Mouse (Mus musculus): ENCODE data around the gene Olfr963.
"Not testable (repeated sequence)": the region's sequence is repeated elsewhere in the genome, so short reads cannot be mapped to it uniquely, and the experiment has no call there.

Olfr963 gene

DNA sequence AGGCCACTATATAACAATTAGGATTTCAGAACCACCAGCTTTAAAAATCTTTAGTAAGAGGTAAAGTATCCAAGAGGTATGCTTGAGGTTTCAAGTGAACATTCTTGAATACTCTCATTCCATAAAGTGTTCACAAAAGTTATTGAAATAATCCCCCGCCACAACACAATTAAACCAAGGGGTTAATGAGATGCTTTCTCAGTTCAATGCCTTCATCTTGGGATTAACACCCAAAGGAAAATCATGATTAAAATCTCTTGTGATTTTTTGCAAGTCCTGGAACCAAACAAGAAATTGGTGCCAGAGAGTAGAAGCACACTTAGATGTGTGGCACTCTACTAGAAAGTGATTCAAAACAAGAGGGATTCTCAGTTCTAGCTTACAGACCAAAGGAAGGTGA is at the start of gene Olfr963:
Gene Olfr963, plus strand, starts transcription at position 301 of the 400 bp plus-strand sequence.
- no peak for DNase-seq

DNA sequence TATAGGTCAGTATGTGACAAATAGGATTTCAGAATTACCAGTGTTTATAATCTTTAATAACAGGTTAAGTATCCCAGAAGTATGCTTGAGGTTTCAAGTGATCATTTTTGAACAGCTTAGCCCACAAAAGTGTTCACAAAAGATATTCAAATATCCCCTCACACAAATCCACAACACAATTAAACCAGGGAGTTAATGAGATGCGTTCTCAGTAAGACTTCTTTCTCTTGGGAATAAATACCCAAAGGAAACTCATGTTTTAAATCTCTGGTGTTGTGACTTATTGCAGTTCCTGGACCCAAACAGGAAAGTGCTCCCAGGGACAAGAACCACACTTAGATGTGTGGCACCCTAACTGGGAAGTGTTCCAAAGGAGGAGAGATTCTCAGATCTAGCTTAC is 45.9 kb upstream of the Olfr963 start, which contains the start of gene Olfr960:
Gene Olfr960, plus strand, starts transcription at position 301 of the 400 bp plus-strand sequence.
- no peak for DNase-seq

DNA sequence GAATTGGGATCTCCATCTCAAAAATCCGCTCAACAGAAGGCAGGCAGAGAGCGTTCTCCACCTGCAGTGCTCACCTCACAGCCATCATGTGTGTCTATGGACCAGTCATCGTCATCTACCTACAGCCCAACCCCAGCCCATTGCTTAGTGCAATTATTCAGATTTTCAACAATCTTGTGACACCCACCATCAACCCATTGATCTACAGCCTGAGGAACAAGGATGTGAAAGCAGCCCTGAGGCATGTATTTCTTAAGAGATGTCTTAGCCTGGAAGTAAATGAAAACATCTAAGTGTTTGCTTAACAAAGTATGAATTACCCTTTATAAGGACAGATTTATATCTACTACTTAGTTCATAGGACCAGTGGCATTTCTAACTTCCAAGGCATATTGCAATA is 43.2 kb upstream of the Olfr963 start:
- no peak for DNase-seq

DNA sequence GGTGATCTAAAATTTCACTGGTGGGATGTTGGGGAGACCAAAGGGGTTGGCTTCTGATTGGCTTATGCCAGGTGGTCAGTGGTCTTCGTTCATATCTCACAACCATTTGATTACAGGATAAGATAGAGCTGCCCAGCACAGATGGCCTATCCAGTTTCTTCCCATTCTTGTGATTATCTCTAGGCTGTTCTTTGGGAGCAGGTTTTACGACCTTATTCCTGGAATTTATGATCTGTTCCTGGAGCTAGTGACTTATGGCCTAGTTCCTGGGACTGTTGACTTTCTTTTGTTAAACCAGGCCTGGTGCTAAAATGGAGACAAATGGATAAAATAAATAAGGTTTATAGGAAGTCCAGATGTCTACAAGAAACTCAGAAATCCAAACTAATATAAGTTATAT is 42.3 kb upstream of the Olfr963 start:
- DNase-seq: no peak

DNA sequence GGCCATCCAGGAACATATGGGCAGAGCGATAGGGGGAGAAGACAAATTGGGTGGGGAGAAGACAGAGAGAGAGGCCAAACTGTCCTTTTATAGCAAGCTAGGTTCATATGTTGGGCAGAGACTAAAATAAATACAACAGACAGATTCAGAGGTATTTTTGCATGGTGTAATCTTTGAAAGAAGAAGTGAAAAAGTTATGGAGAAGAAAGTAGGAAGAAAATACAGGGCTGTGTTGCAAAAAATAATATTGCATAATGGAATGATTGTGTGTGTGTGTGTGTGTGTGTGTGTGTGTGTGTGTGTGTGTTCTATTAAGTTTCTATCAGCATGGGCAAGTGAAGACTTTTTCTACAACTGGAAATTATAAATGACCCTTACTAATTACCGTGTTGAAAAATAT is 37.9 kb upstream of the Olfr963 start:
- no peak for DNase-seq

DNA sequence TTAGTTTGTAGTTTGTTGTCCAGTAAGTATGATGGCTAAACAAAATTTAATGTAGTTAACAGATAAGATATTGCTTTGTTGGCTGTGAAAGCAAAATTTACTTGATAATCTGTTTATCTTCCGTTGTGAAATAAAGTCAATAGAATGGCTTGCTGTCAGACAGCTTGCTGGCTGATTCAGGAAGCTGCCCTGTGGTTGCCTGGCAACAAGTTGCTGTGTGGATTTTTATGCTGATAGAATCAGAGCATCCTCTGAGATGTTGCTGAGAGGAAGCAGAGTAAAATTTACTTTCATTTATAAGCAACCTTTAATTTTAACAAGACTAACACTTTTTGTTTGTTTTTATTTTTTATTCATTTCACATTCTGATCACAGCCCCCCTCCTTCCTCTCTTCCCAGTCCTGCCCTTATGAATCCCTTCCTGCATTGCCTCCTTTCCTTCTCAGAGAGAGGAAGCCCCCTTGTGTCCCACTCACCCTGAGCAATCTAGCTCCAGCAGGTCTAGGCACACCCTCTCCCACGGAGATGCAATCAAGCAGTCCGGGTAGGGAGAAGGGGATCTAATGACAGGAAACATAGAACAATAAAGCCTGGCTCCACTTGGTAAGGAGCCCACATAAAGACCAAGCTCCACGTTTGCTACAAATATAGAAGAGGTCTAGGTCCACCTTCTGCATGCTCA is 33.0 kb upstream of the Olfr963 start:
- no peak for DNase-seq

DNA sequence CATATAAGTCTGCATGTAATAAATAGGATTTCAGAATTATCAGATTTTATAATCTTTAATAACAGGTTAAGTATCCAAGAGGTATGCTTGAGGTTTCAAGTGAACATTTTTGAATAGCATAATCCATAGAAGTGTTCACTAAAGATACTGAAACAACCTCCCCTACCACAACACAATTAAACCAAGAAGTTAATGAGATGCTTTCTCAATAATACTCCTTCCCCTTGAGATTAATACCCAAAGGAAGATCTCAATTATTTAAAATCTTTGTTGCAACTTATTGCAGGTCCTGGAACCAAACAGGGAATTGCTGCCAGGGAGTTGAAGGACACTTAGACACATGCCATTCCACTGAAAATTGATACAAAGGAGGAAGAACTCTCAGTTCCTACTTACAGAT is 22.2 kb upstream of the Olfr963 start, which contains the start of gene Olfr961:
Gene Olfr961, plus strand, starts transcription at position 301 of the 400 bp plus-strand sequence.
- no peak for DNase-seq

DNA sequence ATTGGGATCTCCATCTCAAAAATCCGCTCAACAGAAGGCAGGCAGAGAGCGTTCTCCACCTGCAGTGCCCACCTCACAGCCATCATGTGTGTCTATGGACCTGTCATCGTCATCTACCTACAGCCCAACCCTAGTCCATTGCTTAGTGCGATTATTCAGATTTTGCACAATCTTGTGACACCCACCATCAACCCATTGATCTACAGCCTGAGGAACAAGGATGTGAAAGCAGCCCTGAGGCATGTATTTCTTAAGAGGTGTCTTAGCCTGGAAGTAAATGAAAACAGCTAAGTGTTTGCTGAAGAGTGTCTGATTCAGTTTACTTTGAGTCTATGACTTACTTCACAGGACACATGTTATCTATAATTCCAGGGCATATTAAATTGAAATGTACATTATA is 19.6 kb upstream of the Olfr963 start:
- DNase-seq: no peak

DNA sequence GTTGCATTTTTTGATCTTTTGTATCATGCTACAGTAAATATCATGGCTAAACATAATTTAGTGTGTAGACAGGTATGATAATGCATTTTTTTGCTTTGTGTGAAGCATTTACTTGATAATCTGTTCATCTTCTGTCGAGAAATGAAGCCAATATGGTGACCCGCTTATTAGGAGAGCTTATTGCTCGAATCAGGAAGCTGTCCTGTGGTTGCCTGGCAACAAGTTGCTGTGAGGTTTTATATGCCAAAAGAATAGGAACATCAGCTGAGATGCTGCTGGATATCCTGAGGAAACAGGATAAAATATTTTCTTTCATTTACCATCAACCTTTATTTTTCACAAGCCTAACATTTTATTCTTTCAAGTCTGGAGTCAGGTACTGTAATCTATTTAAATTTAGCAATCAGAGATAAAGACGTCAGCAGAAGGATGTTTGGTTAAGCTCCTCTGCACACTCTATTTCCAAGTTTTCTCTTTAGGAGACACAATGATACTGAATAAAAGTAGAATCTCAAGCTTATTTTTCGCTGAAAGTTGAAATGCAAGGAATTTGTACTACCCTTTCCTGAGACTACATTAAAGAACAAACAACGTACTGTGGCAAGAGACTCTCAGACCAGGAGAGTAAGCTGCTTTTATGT is 12.1 kb upstream of the Olfr963 start:
- no peak for DNase-seq

DNA sequence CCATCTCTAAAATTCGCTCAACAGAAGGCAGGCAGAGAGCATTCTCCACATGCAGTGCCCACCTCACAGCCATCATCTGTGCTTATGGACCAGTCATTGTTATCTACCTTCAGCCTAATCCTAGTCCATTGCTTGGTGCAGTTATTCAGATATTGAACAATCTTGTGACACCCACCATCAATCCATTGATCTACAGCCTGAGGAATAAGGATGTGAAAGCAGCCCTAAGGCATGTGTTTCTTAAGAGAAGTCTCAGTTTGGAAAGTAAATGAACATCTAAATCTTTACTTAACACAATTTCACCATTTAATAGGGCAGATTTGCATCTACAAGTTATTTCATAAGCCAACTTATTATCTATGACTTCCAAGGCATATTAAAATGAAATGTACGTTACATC is 2.7 kb downstream of the Olfr963 start:
- no peak for DNase-seq

DNA sequence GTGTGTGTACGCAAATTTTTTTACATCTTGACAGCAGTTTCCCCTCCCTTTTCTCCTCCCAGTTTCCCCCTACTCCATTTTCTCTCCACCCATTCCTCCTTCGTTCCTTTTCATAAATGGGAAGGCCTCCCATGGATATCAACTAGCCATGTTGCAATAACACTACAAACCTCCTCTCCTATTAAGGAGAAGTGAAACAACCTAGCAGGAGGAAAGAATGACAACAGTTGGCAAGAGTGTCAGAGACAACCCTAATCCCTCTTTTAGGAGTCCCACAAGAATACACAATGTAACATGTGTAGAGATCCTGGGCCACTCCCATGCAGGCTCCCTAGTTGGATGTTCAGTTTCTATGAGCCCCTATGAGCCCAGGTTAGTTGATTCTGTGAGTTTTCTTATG is 7.8 kb downstream of the Olfr963 start:
- no peak for DNase-seq

DNA sequence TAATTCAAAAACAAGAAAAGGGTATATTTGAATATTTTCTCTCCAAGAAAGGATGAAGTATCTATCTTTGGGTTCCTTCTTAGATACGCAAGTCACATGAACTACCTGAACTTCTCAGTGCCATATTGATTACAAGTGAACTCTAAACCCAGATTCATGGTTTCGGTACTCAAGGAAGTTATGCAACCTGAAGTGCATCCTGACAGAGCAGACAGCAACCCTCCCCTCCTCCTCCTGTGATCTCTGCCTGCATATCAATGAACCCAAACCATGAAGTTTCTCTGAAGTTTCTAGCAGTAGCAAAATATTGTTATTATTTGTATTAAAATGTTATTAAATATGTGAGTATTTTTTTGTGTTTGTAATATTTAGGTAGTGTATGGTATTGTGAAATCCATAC is 11.6 kb downstream of the Olfr963 start:
- DNase-seq: no peak

DNA sequence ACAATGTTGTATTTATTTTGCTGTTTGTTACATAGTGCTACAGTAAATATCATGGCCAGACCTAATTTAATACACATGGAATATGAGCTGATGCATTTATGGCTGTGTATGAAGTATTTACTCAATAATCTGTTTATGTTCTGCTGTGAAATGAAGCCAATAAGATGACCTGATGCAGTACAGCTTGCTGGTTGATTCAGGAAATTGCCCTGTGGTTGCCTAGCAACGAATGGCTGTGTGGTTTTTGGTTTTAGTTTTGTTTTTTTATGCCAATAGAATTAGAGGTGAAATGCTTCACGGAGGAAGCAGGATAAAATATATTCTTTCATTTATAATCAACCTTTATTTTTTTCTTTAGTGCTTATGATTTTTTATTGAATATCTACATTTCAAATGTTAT is 12.3 kb downstream of the Olfr963 start:
- no peak for DNase-seq

DNA sequence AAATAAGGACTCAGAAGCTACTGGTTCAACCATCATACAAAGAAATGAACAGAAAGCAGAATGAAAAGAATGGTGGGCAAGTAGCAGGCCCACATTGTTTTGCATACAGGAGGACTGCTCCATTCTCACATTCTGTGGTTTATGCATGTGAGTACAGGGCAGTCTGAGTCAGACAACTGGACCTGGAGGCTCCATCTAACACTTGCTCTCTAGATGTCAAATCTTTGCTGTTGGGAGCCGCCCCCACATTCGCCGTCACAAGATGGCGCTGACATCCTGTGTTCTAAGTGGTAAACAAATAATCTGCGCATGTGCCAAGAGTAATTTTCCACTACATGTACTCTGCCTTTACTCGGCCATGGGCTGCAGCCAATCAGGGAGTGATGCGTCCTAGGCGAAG is 34.1 kb downstream of the Olfr963 start:
- not testable (repeated sequence) for DNase-seq

DNA sequence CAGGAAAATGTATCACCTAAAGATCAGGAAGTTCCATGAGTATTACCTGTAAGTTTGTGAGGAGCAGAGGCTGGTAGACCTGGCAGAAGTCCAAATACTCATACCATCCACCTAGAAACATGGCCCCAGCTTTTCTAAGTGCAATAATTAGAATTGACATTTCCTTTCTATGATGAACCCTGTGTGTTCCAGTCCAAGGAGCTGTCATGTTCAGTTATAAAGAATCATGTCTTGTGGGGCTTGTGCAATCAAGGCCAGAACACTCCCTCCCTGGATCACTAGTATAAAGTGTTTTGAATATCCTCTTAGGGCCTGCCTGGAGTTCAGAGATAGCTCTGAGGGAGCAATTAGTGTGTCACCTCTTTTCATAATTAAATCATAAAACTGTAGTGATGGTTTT is 40.0 kb downstream of the Olfr963 start, which contains the start of gene Olfr149:
Gene Olfr149, minus strand, starts transcription at position 101 of the 400 bp plus-strand sequence.
- no peak for DNase-seq

DNA sequence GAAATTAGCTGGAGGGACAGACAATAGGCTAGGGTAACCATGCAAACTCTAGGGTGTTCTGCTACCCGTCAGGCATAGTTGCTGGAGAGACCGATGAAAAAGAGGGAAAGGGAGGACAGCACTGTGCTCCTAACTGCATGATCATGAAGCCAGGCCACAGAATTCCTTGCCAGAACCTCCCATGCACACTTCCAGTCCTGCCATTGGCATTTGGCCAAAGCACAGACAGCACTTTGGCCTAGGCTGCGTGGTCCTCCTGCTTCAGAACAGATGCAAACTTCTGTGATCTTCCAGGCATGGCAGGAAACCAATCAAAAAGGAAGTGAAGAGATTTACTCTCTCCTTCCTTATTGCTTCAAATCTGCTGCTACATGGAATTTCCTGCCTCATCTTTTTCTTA is 42.0 kb downstream of the Olfr963 start:
- DNase-seq: peak; percentile 34 to 35

DNA sequence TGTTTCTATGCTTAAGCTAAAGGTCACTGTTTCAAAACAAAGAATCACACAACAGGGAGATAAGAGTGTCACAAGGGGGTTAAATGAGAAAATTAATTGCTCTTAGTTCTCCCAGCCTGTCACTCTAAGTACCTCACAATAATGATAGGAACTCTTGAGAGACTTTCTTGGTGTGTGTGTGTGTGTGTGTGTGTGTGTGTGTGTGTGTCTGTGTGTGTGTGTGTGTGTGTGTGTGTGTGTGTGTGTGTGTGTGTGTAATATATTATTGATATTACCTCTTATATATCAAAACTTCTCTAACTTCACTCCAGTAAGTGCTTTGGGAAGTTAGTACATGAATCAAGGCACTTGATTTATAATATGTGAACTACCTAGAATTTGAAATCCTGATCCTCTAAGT is 44.0 kb downstream of the Olfr963 start, which contains the start of gene Olfr965:
Gene Olfr965, plus strand, starts transcription at position 301 of the 400 bp plus-strand sequence.
- no peak for DNase-seq
